Mouse (Mus musculus) bone marrow macrophage, adult 2 months (primary cell): ENCODE measurements around the gene Hmbs.
"Not testable (repeated sequence)": the region's sequence is repeated elsewhere in the genome, so short reads cannot be mapped to it uniquely, and the experiment has no call there.

Experiments used
- CTCF ChIP-seq: IDR thresholded peaks from 2 replicates; pipeline ENCODE4 v1.5.1; 2012; ENCODE audit warnings: low read depth, mild to moderate bottlenecking, low read length, moderate library complexity
- POLR2A ChIP-seq: IDR thresholded peaks from 2 replicates; pipeline ENCODE4 v1.6.1; 2012; ENCODE audit warnings: mild to moderate bottlenecking, low read depth, low read length, borderline replicate concordance

- TF ChIP-seq CTCF, POLR2A: not testable (repeated sequence)
Measured at GRCm38 (mm10) chr9:44361931-44362330, 17.9 kb upstream of the Hmbs start.
